Mouse (Mus musculus) Muller cell, postnatal 12 days (primary cell): ENCODE measurements around the gene Lkaaear1.

ENCODE experiments used
- DNase-seq: peaks from one replicate; pipeline ENCODE4 v3.0.0-alpha.2; 2015; ENCODE audit errors: inconsistent ontology term

Gene Lkaaear1

DNA sequence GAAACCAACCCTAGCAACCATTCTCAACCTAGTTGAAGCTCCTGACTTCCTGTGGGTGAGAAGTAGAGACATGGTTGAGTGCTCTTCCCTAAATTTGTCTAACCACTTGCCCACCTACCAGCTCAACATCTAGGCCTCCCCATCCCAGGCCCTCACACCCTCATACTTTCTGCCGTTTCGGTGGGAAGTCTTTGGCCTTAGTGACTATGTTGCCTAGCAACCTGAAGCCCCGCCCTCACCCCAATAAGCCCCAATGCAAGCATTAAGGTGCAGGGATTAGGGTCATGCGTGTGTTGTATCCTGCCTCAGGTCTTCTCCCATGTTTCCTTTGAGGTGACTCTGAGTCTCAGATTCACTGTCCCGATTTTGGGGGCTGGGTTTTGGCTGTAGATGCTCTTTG, at the start of gene Lkaaear1:
Gene Lkaaear1, minus strand, starts transcription at position 202 of the 400 bp plus-strand sequence.
- no peak for DNase-seq

GRCm38 (mm10) chr2:181730051-181730450, 31.8 kb upstream of the Lkaaear1 start:
- DNase-seq: no peak

DNA sequence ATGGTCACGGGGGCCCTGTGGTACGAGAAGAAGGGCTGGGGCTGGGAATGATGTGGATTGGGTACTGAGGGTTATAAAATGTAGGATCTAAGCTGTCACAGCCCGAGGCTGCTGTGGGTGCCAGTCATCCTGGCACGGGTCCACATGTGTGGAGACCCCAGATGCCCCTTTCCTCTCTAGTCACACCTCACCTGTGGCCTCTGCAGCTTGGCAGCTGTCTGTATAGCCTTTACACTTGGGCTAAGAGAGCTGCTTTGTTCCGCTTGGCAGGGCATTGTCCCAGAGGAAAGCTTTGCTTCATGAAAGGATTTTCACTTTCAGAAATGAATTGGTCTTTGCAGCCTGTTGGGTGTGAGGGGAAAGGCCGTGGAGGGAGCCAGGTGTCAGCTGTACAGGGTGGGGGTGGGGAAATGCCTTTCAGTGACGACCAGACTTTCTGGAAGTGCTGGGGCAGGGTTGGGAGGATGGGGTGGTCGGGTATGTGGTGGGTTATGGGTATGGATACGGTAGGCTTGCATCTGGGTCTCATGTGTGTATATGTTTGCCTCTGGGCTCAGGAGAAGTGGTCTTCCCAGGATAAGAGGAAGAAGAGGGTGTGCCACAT, 29.5 kb upstream of the Lkaaear1 start:
- no peak for DNase-seq

- DNase-seq: peak; percentile 31
Measured at GRCm38 (mm10) chr2:181722213-181722612, 24.0 kb upstream of the Lkaaear1 start.

- no peak for DNase-seq
Measured at GRCm38 (mm10) chr2:181721200-181721599, 23.0 kb upstream of the Lkaaear1 start.

GRCm38 (mm10) chr2:181720061-181720460, 21.8 kb upstream of the Lkaaear1 start:
- no peak for DNase-seq

GRCm38 (mm10) chr2:181716991-181717390, 18.7 kb upstream of the Lkaaear1 start:
- no peak for DNase-seq

DNA sequence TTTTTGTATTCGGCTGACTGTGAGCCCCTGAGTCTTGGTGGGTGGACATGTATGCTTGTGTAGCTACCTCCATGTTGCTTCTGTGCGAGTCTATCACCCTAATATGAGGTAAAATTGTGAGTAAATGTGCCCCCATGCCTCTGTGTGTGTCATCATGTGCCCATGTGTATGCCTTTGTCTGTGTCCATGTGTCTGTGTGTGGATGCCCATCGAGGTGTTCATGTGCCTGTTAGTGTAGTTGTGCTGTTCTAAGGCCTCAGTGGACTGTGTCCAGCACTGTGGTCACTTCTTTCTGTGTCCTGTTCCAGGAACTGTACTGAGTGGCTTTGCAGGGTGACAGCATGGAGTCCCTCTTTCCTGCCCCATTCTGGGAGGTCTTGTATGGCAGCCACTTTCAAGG, 17.1 kb upstream of the Lkaaear1 start:
- no peak for DNase-seq

GRCm38 (mm10) chr2:181714903-181715326, 16.7 kb upstream of the Lkaaear1 start, which contains the start of gene Oprl1:
Gene Oprl1 (plus strand): TSS chr2:181715016.
- DNase-seq: peak; percentile 2

- DNase-seq: no peak
Measured at GRCm38 (mm10) chr2:181713749-181714148, 15.5 kb upstream of the Lkaaear1 start.

DNA sequence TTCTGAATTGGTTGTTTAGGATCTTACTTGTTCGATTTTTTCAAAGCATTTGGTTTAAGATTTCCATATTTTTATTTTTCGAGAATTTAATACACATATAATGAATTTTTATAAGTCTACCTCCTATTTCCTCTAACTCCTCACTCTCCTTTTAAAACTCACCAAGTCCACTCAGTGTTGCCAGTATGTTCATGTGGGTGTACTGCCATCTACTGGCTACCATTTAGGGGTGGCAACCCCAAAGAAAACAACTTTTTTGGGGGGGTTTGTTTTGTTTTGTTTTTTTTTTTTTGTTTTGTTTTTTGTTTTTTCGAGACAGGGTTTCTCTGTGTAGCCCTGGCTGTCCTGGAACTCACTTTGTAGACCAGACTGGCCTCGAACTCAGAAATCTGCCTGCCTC, 8.4 kb upstream of the Lkaaear1 start:
- DNase-seq: peak; percentile 13

- DNase-seq: no peak
Measured at GRCm38 (mm10) chr2:181696801-181697420, 1.3 kb downstream of the Lkaaear1 start.

- DNase-seq: no peak
Measured at GRCm38 (mm10) chr2:181695776-181696175, 2.5 kb downstream of the Lkaaear1 start.

DNA sequence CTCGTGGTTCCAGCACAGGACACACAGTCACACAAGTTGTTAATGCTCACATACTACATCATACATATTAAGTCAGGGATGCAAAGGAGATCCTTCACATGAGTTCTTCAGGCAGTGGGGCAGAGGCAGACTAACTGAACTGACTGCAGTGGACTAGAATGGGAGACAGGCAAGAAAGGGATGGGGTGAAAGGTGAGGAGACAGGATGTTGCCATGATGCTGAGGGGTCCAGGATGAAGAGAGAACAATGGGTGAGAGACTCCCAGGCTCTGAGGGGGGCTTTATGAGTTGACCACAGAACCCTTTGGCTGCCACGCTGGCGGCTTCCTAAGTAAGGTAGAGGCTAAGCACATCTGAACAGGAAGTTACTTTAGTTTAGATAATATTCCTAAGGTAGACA, 3.7 kb downstream of the Lkaaear1 start:
- no peak for DNase-seq

GRCm38 (mm10) chr2:181693339-181694280, 4.6 kb downstream of the Lkaaear1 start, which contains the start of gene Rgs19:
Gene Rgs19 (minus strand): TSS chr2:181693977.
- DNase-seq: peak; percentile 91

DNA sequence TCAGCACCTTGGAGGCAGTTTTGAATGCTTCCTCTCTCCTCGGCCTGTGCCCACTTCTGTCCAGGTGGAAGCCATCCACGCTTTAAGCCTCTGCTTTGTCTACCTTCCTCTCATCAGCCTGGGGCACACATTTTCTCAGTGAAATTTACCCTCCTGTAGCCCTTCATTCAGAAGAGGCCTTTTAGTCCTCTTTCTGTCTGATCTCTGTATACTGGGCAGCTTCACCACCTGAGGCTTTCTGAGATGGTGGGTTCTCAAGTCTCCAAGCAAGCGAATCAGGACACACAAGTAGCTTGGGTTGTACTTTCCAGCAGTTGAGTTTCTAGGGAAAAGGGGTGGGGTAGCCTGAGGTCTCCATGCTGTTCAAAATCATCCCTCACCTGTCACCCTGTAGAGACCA, 5.9 kb downstream of the Lkaaear1 start:
- DNase-seq: no peak

DNA sequence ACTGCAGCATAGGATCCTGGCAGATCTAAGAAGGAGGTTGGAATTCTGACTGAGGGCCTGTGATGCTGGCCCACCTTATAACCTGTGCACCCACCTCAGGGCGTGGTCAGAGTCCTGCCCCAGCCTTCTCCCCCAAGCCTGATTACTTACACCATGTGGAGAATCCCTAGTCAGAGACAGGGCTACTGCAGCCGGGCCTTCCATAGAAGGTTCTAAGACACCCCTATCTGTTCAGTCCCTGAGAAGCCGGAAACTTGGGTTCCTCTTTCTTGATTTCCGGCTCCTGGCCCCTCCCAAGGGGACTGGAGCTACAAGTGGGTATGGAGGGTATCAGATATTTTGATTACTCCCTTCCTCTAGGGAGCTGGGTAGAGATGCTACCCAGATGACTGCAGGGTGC, 6.7 kb downstream of the Lkaaear1 start:
- DNase-seq: no peak

DNA sequence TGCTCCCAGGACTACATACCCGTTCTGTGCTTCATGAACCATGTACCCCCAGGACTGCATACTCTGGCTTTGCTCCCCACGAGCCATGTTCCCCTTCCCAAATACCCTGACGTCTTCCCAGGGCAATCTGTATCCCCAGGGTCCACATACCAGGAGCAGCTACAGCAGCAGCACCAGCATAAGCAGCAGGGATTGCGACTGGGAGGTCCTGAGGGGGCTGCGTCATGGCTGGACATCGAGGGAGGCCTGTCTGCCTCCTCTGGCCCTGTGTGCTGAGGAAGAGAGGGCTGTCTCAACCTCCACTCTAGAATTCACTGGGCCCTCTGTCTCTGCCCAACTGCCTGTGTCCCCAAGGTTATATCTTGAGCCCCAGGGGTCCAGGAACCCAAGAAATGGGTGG, 7.2 kb downstream of the Lkaaear1 start:
- no peak for DNase-seq

DNA sequence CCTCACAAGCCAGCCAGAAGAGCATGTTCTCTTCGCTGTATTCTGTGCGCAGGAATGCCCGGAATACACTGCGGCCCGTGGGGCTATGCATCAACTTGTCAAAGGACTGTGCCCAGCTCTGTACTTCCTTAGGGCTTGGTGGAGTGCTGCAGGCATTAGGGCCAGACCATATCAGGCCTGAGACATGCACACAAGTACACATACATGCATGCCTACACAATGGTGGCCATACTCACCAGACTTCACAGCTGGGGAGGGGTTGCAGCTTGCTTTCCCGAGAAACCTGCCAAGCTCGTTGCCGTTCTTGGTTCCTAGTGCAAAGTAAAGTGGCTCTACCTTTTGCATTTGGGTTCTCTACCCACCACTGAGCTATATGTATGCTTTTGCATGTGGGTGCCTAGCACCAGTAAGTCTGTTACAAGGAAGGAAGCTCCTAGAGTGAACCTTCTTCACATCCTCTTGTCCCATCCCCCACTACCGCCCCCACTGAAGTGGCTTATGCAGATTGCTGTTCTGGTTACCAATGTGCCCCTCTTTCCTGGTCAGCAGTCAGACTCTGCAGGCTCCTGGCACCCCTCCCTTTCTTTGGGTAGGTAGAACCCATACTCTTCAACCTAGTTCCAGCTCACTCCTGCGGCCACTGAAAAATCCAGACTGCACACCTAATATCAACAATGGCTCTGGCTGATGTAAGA, 8.6 kb downstream of the Lkaaear1 start:
- DNase-seq: no peak

- no peak for DNase-seq
Measured at GRCm38 (mm10) chr2:181687586-181687985, 10.7 kb downstream of the Lkaaear1 start.

- no peak for DNase-seq
Measured at GRCm38 (mm10) chr2:181685686-181686085, 12.6 kb downstream of the Lkaaear1 start.

DNA sequence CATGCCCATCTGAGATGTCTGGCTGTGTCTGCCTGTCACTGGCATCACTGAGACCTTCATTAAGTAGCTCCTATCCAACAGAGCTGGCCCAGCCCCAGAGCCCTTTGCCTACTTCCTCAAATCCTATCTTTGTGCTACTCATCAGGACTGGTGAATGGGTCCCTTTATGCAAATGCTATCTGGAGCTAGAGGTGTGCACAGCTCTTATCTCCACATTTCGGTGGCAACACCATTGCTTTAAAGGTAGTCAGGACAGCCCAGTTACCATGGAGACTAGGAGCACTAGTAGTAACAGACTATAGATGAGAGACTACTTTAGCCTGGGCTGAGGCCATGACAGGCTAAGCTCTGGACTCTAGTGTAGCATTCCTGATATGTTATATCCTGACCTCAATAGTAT, 13.5 kb downstream of the Lkaaear1 start:
- DNase-seq: no peak
